Mouse (Mus musculus): ENCODE measurements at regions not wholly inside any gene's neighbourhood (a gene's known extent, or its start where the extent isn't known, plus 50 kb on each side); places are given as distances from the start of the nearest gene placed in this dataset.

DNA sequence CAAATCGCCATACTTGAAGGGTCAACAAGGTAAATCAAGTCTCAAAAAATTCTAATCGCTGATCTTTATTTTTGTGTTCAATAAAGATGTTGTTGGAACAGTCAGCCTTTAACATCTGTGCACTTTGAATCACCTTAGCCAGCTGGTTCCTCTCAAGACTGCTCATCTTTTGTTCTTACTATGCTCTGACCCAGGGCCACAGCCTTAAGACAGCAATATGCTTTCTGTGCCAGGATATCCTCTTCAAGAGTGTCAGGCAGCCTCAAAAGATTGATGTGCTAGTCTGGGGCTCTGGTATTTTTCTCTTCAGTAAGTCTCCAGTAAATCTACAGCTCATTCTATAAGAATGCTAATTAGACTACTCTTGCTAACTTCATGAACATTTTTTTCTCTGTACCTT, 199.9 kb downstream of the Dph6 start:
- no peak for DNase-seq (ENCODE audit: low spot score)
- Histone ChIP-seq H3K9me3 (replicated peaks) (no peaks in the 10 kb centered on the region), H3K27ac (no peak overlapping the region), H3K36me3 (no peaks in the 10 kb centered on the region), H3K27me3 (ENCODE audit: low read depth, poor library complexity, severe bottlenecking) (no peaks in the 10 kb centered on the region), H3K4me1 (no peaks in the 10 kb centered on the region), H3K4me3 (no peak overlapping the region)
- WGBS = 81% methylated on average over 2 of the region's 2 CpGs

DNA sequence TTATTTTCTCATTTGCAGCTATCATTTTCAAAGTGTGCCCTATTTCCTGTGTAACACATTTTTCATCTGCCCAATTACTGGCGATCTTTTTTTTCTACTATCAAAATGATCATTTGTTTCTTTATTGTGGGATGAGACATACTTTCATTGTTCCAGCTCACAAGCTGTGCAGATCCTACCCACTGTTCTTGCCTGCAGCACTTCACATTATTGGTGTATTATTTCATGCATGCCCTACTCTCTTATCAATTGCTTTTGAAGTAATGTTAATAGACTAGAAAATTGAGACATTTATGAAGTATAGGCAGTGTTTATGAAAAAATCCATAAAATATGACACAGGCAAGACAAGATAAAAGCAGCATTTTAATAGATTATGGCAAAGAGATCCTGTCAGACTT, 204.6 kb downstream of the Dph6 start:
- H3K4me1 ChIP-seq = no peaks in the 10 kb centered on the region
- WGBS = 79% methylated on average over 1 of the region's 1 CpGs
- DNase-seq (ENCODE audit: low spot score) = no peak
- no peak overlapping the region for H3K27ac ChIP-seq
- no peaks in the 10 kb centered on the region for H3K27me3 ChIP-seq (ENCODE audit: low read depth, poor library complexity, severe bottlenecking)
- H3K9me3 ChIP-seq (replicated peaks) = no peaks in the 10 kb centered on the region
- H3K4me3 ChIP-seq = no peak overlapping the region
- no peaks in the 10 kb centered on the region for H3K36me3 ChIP-seq

GRCm38 (mm10) chr2:114443801-114444200, 211.0 kb downstream of the Dph6 start:
- Histone ChIP-seq H3K4me1 (peaks cover 28% of the 10 kb centered on the region), H3K27ac (no peak overlapping the region), H3K9me3 (replicated peaks) (no peaks in the 10 kb centered on the region), H3K27me3 (ENCODE audit: low read depth, poor library complexity, severe bottlenecking) (peaks cover 6% of the 10 kb centered on the region; the same call in 1 of the 2 replicates), H3K4me3 (no peak overlapping the region), H3K36me3 (no peaks in the 10 kb centered on the region)
- 38% methylated on average over 2 of the region's 2 CpGs for WGBS
- no peak for DNase-seq (ENCODE audit: low spot score)

DNA sequence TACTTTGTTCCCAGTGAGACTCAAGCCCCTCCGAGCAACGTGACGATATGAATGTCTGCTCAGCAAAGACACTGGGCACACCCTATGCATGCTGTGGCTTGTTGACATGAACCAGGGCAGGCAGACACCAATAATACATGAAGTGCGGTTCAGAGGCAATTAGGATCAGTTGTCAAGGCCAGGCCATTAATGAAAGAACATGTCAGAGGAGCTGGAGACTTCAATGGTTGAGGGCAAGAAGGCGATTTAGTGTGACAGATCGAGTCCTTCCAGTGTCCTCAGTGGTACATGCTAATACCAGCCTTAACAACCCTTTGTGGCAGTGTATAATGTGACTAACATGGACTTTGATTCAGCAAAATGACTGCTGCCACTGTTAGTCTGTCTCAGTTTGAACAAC, 213.8 kb downstream of the Dph6 start:
- Histone ChIP-seq H3K9me3 (replicated peaks) (no peaks in the 10 kb centered on the region), H3K4me1 (peaks cover 48% of the 10 kb centered on the region), H3K36me3 (no peaks in the 10 kb centered on the region), H3K27ac (no peak overlapping the region), H3K27me3 (ENCODE audit: low read depth, poor library complexity, severe bottlenecking) (peaks cover 19% of the 10 kb centered on the region; the same call in 1 of the 2 replicates), H3K4me3 (no peak overlapping the region)
- 14% methylated on average over 6 of the region's 6 CpGs for WGBS
- DNase-seq (ENCODE audit: low spot score) = peak; percentile 37

DNA sequence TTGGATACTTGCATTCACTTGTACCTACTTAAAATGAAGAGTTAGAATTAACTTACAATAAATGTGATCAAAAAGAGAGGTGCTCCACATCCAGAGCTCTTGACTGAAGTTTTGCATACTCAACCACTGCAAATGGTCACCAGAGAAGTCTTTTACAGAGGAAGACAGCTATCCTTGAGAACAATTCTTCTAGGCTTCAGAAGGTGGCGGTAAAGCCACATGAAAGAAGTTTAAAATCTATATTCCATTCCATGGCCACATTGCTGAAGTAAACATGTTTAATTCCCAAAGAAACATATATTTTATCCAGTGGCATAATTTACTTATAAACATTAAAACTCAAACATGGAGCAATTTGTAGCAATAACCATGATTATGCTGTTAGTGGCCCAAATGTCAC, 215.1 kb downstream of the Dph6 start:
- Histone ChIP-seq H3K9me3 (replicated peaks) (no peaks in the 10 kb centered on the region), H3K27ac (no peak overlapping the region), H3K4me3 (no peak overlapping the region), H3K36me3 (no peaks in the 10 kb centered on the region), H3K27me3 (ENCODE audit: low read depth, poor library complexity, severe bottlenecking) (peaks cover 28% of the 10 kb centered on the region; the same call in 1 of the 2 replicates), H3K4me1 (peaks cover 48% of the 10 kb centered on the region)
- WGBS = 54% methylated on average over 1 of the region's 1 CpGs
- DNase-seq (ENCODE audit: low spot score) = no peak

GRCm38 (mm10) chr2:114438048-114438447, 216.7 kb downstream of the Dph6 start:
- Histone ChIP-seq H3K27me3 (ENCODE audit: low read depth, poor library complexity, severe bottlenecking) (peaks cover 29% of the 10 kb centered on the region; the same call in 1 of the 2 replicates), H3K36me3 (no peaks in the 10 kb centered on the region), H3K4me3 (no peak overlapping the region), H3K9me3 (replicated peaks) (no peaks in the 10 kb centered on the region), H3K4me1 (peaks cover 41% of the 10 kb centered on the region), H3K27ac (no peak overlapping the region)
- no peak for DNase-seq (ENCODE audit: low spot score)
- WGBS = 9% methylated on average over 3 of the region's 3 CpGs

DNA sequence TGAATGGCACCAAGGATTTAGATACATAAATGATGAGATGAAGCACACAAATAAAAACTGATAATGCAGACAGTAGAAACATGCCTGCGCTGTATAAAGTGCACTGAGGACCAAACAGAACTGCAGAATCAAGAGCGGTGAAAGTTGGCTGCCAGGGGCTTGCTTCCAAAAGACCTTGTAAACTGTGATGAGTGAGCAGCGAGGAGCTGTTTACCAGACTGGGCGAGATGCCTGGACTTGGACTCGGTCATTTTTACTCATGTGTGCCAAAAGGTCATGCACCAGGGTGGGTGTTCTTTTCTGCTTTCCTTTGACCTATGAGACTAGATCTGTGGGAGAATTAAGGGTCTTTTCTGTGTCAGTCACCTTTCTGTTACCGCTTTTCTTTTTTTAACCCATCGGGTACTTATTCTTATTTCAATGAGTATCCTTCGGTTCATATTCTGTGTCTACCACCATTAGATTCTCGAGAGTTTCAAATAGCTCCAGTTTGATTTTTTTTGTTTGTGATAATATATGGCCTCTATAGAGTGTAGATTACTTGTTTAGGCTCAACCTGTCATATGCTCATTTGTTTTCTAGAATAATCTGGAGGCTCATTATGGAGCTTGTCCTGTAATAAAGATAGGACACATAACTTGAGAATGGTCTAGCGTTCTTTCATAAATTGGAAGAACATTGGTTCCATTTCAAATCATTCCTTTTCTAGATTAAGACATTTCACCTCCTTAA, 226.3 kb upstream of the Zfp770 start:
- Histone ChIP-seq H3K36me3 (no peaks in the 10 kb centered on the region), H3K4me3 (no peak overlapping the region), H3K27ac (no peak overlapping the region), H3K9me3 (replicated peaks) (no peaks in the 10 kb centered on the region), H3K4me1 (no peaks in the 10 kb centered on the region), H3K27me3 (ENCODE audit: low read depth, poor library complexity, severe bottlenecking) (no peaks in the 10 kb centered on the region)
- DNase-seq (ENCODE audit: low spot score) = no peak
- 89% methylated on average over 10 of the region's 10 CpGs for WGBS

GRCm38 (mm10) chr2:114419346-114419745, 218.1 kb upstream of the Zfp770 start:
- no peaks in the 10 kb centered on the region for H3K9me3 ChIP-seq (replicated peaks)
- H3K36me3 ChIP-seq = no peaks in the 10 kb centered on the region
- H3K27me3 ChIP-seq (ENCODE audit: low read depth, poor library complexity, severe bottlenecking) = no peaks in the 10 kb centered on the region
- DNase-seq (ENCODE audit: low spot score) = no peak
- 76% methylated on average over 3 of the region's 3 CpGs for WGBS
- H3K27ac ChIP-seq = no peak overlapping the region
- H3K4me3 ChIP-seq = no peak overlapping the region
- H3K4me1 ChIP-seq = no peaks in the 10 kb centered on the region

- Histone ChIP-seq H3K27ac (no peak overlapping the region), H3K9me3 (replicated peaks) (no peaks in the 10 kb centered on the region), H3K36me3 (no peaks in the 10 kb centered on the region), H3K4me1 (peaks cover 3% of the 10 kb centered on the region; the same call in 1 of the 2 replicates), H3K27me3 (ENCODE audit: low read depth, poor library complexity, severe bottlenecking) (peaks cover 24% of the 10 kb centered on the region; the same call in 1 of the 2 replicates), H3K4me3 (no peak overlapping the region)
- WGBS = 88% methylated on average over 3 of the region's 3 CpGs
- DNase-seq (ENCODE audit: low spot score) = no peak
Measured at GRCm38 (mm10) chr2:114413013-114413412, 211.7 kb upstream of the Zfp770 start.

DNA sequence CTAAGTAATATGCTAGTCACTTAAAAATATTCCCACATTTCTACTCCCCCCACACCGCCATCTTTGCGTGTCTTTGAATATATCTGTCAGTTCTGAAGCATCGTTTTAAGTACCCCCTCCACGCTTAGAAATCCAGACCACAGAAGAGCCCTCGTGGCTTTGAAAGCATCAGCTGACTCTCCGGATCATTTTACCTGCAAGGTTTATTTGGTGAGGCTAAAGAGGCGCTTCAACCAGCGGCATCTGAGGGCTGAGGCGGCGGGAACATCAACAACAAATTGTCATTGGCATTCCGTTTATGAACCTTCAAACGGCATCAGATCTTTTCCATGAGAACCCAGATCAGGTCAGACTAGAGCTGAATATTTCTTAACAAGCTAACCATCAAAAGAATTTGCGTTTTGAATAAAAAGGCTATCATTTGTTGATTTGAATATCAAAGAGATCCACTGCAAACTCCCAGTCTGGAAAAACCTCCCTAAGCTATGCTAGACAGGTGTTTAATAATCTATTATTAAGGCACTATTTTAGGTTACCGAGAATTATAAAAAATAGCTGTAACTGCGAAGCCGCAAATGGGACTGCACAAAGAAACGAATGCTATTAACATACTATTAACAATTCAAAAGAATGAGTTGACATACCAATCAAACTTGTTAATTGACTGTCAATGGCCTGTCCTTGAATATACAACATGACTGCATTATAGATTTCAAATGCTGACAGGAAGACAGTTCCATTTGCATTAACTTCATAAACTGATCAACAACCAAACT, 210.9 kb upstream of the Zfp770 start:
- Histone ChIP-seq H3K9me3 (replicated peaks) (no peaks in the 10 kb centered on the region), H3K4me3 (no peak overlapping the region), H3K36me3 (no peaks in the 10 kb centered on the region), H3K4me1 (peaks cover 10% of the 10 kb centered on the region; the same call in 1 of the 2 replicates), H3K27ac (no peak overlapping the region), H3K27me3 (ENCODE audit: low read depth, poor library complexity, severe bottlenecking) (peaks cover 26% of the 10 kb centered on the region; the same call in 1 of the 2 replicates)
- DNase-seq (ENCODE audit: low spot score) = no peak
- 59% methylated on average over 17 of the region's 17 CpGs for WGBS

DNA sequence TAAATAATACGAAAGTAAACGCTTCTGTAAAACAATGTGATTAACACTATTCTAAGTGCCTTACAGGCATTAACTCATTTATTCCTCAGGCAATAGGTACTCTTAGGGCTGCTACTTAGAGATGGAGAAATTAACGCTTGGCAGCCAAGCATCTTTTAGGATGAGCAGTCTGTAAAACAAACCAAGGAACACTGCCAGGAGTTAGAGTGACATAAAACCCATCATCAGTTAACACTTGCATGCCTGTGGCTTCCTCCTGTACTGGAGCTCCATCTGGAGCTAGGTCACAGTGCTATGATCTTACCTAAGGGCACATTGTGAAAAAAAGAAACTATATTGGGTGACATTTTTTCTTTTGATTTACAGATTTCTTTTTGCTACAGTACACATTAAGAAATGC, 209.4 kb upstream of the Zfp770 start:
- peaks cover 11% of the 10 kb centered on the region; the same call in 1 of the 2 replicates for H3K4me1 ChIP-seq
- WGBS = 90% methylated on average over 3 of the region's 3 CpGs
- DNase-seq (ENCODE audit: low spot score) = no peak

DNA sequence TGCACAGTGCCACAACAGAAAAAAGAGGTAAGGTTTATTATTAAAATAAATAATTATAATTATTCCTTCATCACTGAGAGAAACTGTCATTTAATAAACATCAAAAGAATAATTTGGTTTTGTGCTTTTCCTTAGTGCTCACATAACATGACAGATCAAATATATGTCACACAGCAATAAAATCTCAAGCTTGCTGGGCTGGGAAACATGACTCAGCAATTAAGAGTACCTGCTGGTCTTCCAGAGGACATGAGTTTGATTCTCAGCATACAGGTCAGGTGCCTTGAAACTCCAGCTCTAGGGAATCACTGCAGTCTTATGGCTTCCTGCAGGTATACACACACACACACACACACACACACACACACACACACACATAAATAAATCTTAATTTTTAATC, 208.3 kb upstream of the Zfp770 start:
- H3K27ac ChIP-seq = no peak overlapping the region
- H3K36me3 ChIP-seq = no peaks in the 10 kb centered on the region
- no peaks in the 10 kb centered on the region for H3K9me3 ChIP-seq (replicated peaks)
- no peak overlapping the region for H3K4me3 ChIP-seq
- no peak for DNase-seq (ENCODE audit: low spot score)
- peaks cover 39% of the 10 kb centered on the region for H3K27me3 ChIP-seq (ENCODE audit: low read depth, poor library complexity, severe bottlenecking)
- peaks cover 11% of the 10 kb centered on the region; the same call in 1 of the 2 replicates for H3K4me1 ChIP-seq

More for the DNA sequence above, 209.4 kb upstream of the Zfp770 start:
- Histone ChIP-seq H3K4me3 (no peak overlapping the region), H3K27ac (no peak overlapping the region), H3K9me3 (replicated peaks) (no peaks in the 10 kb centered on the region), H3K27me3 (ENCODE audit: low read depth, poor library complexity, severe bottlenecking) (peaks cover 27% of the 10 kb centered on the region), H3K36me3 (no peaks in the 10 kb centered on the region)

- Histone ChIP-seq H3K27ac (no peak overlapping the region), H3K4me1 (peaks cover 11% of the 10 kb centered on the region; the same call in 1 of the 2 replicates), H3K36me3 (no peaks in the 10 kb centered on the region), H3K27me3 (ENCODE audit: low read depth, poor library complexity, severe bottlenecking) (peaks cover 50% of the 10 kb centered on the region), H3K9me3 (replicated peaks) (no peaks in the 10 kb centered on the region), H3K4me3 (no peak overlapping the region)
- no peak for DNase-seq (ENCODE audit: low spot score)
- WGBS = 28% methylated on average over 5 of the region's 5 CpGs
Measured at GRCm38 (mm10) chr2:114407408-114407807, 206.1 kb upstream of the Zfp770 start.

All from limb, embryonic 10.5 days (tissue).